23 mouse cellular contexts compared by ENCODE assay signal in the genomic region with DNA sequence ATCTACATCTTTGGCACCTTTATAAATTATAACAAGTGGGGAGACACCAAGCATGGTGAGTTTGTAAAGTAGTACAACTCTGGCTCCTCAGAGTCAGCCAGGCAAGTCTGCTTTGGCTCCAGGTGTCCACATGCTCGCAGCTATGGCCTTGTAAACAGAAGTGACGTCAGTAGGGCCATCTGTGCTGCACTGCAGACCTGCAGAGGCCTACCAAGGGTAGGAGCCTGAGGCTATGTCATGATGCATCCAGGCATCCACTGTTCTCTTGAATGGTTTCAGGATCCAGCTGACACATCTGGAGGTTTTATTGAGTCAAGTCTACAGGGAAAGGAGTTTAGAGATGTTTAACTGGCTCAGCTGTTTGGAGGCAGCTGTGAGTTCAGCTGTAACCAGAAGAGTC.
A peak's percentile ranks its signal among the peaks of the same experiment; 100 is the strongest.
DNase-seq lines count a peak whose midpoint lies in the region; ATAC-seq lines count a peak whose summit lies in the region.
"Had no signal": no experiment of that assay in that cellular context is flagged by ENCODE, and none has a peak within 500 bp of the region (broad histone marks: within the 10 kb centered on the region; RNA-seq: fewer than 3 reads in every experiment).

No protein-coding gene starts in this region.

- no peak overlapping the region for H3K9ac ChIP-seq in neural tube, embryonic 14.5 days (replicated peaks; ENCODE audit: low read depth, low read length)
- no peak overlapping the region for H3K9ac ChIP-seq in limb, embryonic 12.5 days (replicated peaks)
- H3K9ac ChIP-seq: heart, embryonic 12.5 days; hindbrain, embryonic 15.5 days; kidney, embryonic 15.5 days; liver, embryonic 15.5 days; neural tube, embryonic 12.5 days; stomach, embryonic 15.5 days had no signal

- peak; percentile 46; the same call in 1 of the 2 replicates for ATAC-seq in neural tube, embryonic 14.5 days (ENCODE audit: low read depth)
- ATAC-seq in limb, embryonic 12.5 days (ENCODE audit: insufficient number of reproducible peaks, insufficient read depth, low FRiP score, low TSS enrichment, low read depth) = peak; percentile 97
- ATAC-seq in erythroblast, adult 5-6 weeks (replicated peaks; ENCODE audit: low FRiP score, poor library complexity, severe bottlenecking) = no peak
- no peak for ATAC-seq in cerebellum, adult (ENCODE audit: insufficient number of reproducible peaks, low FRiP score, low TSS enrichment)
- ATAC-seq: intestine, postnatal 0 days had no signal

- DNase-seq in adrenal gland, adult 2 months = peak; percentile 20
- DNase-seq in adrenal gland, adult 18-20 months (ENCODE audit: low spot score in 2 of 2) = no peak
- DNase-seq in neural tube, embryonic 10.5 days (ENCODE audit: extremely low spot score, low spot score) = no peak
- DNase-seq in right cerebral cortex, postnatal 25 days = no peak
- DNase-seq: cerebellum, adult 8-10 months; heart, adult 11 months; heart, postnatal 14 days; thymus, adult 18-20 months; thymus, postnatal 4 days had no signal

- no peak overlapping the region for H3K4me3 ChIP-seq in neural tube, embryonic 14.5 days (ENCODE audit: low read depth, low read length)
- H3K4me3 ChIP-seq in limb, embryonic 12.5 days (replicated peaks) = no peak overlapping the region
- H3K4me3 ChIP-seq: heart, embryonic 12.5 days; hindbrain, embryonic 15.5 days; kidney, embryonic 15.5 days; liver, embryonic 15.5 days; neural tube, embryonic 12.5 days; stomach, embryonic 15.5 days had no signal

- H3K9me3 ChIP-seq in neural tube, embryonic 14.5 days (ENCODE audit: control insufficient read depth, low read length) = no peaks in the 10 kb centered on the region
- no peaks in the 10 kb centered on the region for H3K9me3 ChIP-seq in limb, embryonic 12.5 days
- H3K9me3 ChIP-seq: G1E; heart, embryonic 12.5 days; hindbrain, embryonic 15.5 days; kidney, embryonic 15.5 days; liver, embryonic 15.5 days; neural tube, embryonic 12.5 days; stomach, embryonic 15.5 days had no signal

- H3K27me3 ChIP-seq in neural tube, embryonic 14.5 days (ENCODE audit: control insufficient read depth, insufficient read depth, low read length) = no peaks in the 10 kb centered on the region
- H3K27me3 ChIP-seq in limb, embryonic 12.5 days = no peaks in the 10 kb centered on the region
- H3K27me3 ChIP-seq: heart, embryonic 12.5 days; hindbrain, embryonic 15.5 days; kidney, embryonic 15.5 days; liver, embryonic 15.5 days; neural tube, embryonic 12.5 days; stomach, embryonic 15.5 days had no signal

- H3K36me3 ChIP-seq in neural tube, embryonic 14.5 days (ENCODE audit: control insufficient read depth, insufficient read depth, low read length) = no peaks in the 10 kb centered on the region
- no peaks in the 10 kb centered on the region for H3K36me3 ChIP-seq in limb, embryonic 12.5 days
- H3K36me3 ChIP-seq: G1E; heart, embryonic 12.5 days; hindbrain, embryonic 15.5 days; kidney, embryonic 15.5 days; liver, embryonic 15.5 days; neural tube, embryonic 12.5 days; stomach, embryonic 15.5 days had no signal

- H3K4me2 ChIP-seq in neural tube, embryonic 14.5 days (ENCODE audit: low read depth, low read length) = no peak overlapping the region
- H3K4me2 ChIP-seq in limb, embryonic 12.5 days = no peak overlapping the region
- H3K4me2 ChIP-seq: heart, embryonic 12.5 days; hindbrain, embryonic 15.5 days; kidney, embryonic 15.5 days; liver, embryonic 15.5 days; midbrain, embryonic 11.5 days; neural tube, embryonic 12.5 days; stomach, embryonic 15.5 days had no signal

- 66% methylated on average over 2 of the region's 2 CpGs for WGBS in neural tube, embryonic 14.5 days
- 46% methylated on average over 2 of the region's 2 CpGs for WGBS in limb, embryonic 12.5 days

- H3K27ac ChIP-seq in neural tube, embryonic 14.5 days (ENCODE audit: low read depth, low read length) = no peak overlapping the region
- no peak overlapping the region for H3K27ac ChIP-seq in limb, embryonic 12.5 days
- H3K27ac ChIP-seq: hindbrain, embryonic 15.5 days; kidney, embryonic 15.5 days; liver, embryonic 15.5 days; macrophage; neural tube, embryonic 12.5 days; stomach, embryonic 15.5 days had no signal

- H3K4me1 ChIP-seq in neural tube, embryonic 14.5 days (ENCODE audit: control insufficient read depth, insufficient read depth, low read length) = no peaks in the 10 kb centered on the region
- peaks cover 10% of the 10 kb centered on the region for H3K4me1 ChIP-seq in limb, embryonic 12.5 days (replicated peaks)
- H3K4me1 ChIP-seq: heart, embryonic 12.5 days; hindbrain, embryonic 15.5 days; kidney, embryonic 15.5 days; liver, embryonic 15.5 days; neural tube, embryonic 12.5 days; stomach, embryonic 15.5 days had no signal

Comparison
In these comparisons a context has a peak if more than half of its experiments do, and no peak if none do; other contexts are left out.
1. ATAC-seq: peak in neural tube, embryonic 14.5 days (single experiment) and limb, embryonic 12.5 days (single experiment); none in erythroblast, adult 5-6 weeks (single experiment) and cerebellum, adult (single experiment).